Comparison of ENCODE assay signal across 28 mouse cellular contexts in the genomic region with DNA sequence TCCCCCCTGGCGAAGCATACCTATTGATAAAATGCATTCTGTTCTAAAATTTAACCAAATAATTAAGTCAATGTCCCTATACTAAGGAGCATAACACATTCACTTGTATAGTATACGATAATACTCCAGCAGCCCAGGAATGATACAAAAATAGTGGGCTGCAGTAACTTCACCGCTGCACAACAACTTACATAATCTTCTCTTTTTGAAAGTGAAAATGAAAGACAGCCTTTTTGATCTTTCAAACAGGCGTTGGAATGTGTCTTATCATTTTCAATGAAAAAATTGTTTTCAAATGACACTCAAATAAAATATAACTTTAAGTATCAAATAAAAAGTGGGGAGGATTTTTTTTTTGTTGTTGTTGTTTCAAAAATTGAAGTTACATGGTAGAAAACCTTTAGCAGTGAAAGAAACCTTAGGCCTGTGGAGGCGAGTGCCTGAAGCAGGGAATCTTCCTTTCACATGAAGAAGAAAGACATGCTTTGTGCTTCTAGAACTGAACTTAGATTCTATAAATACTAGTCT.
DNase-seq lines count a peak whose midpoint lies in the region; TF ChIP-seq lines count a peak whose summit lies in the region.
"Had no signal": no experiment of that assay in that cellular context is flagged by ENCODE, and none has a peak within 500 bp of the region (broad histone marks: within the 10 kb centered on the region; RNA-seq: fewer than 3 reads in every experiment).

No protein-coding gene starts in this region.

- no peaks in the 10 kb centered on the region for H3K79me2 ChIP-seq in CH12.LX (replicated peaks; ENCODE audit: control insufficient read depth, extremely low read depth, insufficient read depth, poor library complexity, severe bottlenecking)

- no peak for TF ChIP-seq POLR2A in CH12.LX (IDR thresholded peaks at IDR 0.05; ENCODE audit: low read depth, low read length)
- no peak for TF ChIP-seq POLR2A in thymus, adult 2 months (IDR thresholded peaks at IDR 0.05; ENCODE audit: control insufficient read depth, extremely low read depth, insufficient read depth, low read length, poor library complexity)

- TF ChIP-seq RAD21 in CH12.LX (IDR thresholded peaks at IDR 0.05; ENCODE audit: low read depth, low read length): no peak

- WGBS in thymus, adult 2 months: 30% methylated on average over 5 of the region's 5 CpGs

- in situ Hi-C loops in CH12.LX (cut with MboI; ENCODE audit: low pct_ligation_motif_present, low pct_unique_long_range_greater_than_20kb, low sequenced_read_pairs): no loop called here

- no peak overlapping the region for H3K27ac ChIP-seq in CH12.LX (ENCODE audit: insufficient read depth, low read depth)
- no peak overlapping the region for H3K27ac ChIP-seq in thymus, adult 2 months (ENCODE audit: control insufficient read depth, insufficient read depth, low read length)
- H3K27ac ChIP-seq: embryonic facial prominence, embryonic 10.5 days; embryonic facial prominence, embryonic 13.5 days; forebrain, embryonic 12.5 days; forebrain, embryonic 15.5 days; heart, embryonic 15.5 days; hindbrain, embryonic 10.5 days; hindbrain, embryonic 14.5 days; hindbrain, postnatal 0 days; intestine, embryonic 15.5 days had no signal

- no peaks in the 10 kb centered on the region for H3K27me3 ChIP-seq in CH12.LX (replicated peaks)
- H3K27me3 ChIP-seq in thymus, adult 2 months (ENCODE audit: control insufficient read depth, insufficient read depth, low read length): no peaks in the 10 kb centered on the region
- H3K27me3 ChIP-seq: embryonic facial prominence, embryonic 13.5 days; forebrain, embryonic 12.5 days; forebrain, embryonic 15.5 days; heart, embryonic 12.5 days; heart, embryonic 15.5 days; intestine, embryonic 15.5 days had no signal

- no peaks in the 10 kb centered on the region for H3K9me3 ChIP-seq in CH12.LX (replicated peaks; ENCODE audit: low read length)
- H3K9me3 ChIP-seq: embryonic facial prominence, embryonic 10.5 days; embryonic facial prominence, embryonic 13.5 days; forebrain, embryonic 12.5 days; forebrain, embryonic 15.5 days; heart, embryonic 12.5 days; heart, embryonic 15.5 days; hindbrain, embryonic 10.5 days; intestine, embryonic 15.5 days had no signal

- H3K9ac ChIP-seq in CH12.LX (ENCODE audit: insufficient read depth, low read depth): peak overlapping the region; percentile 65
- H3K9ac ChIP-seq: embryonic facial prominence, embryonic 13.5 days; forebrain, embryonic 12.5 days; forebrain, embryonic 15.5 days; heart, embryonic 12.5 days; heart, embryonic 15.5 days; hindbrain, embryonic 14.5 days; intestine, embryonic 15.5 days had no signal

- no peak overlapping the region for H3K4me3 ChIP-seq in CH12.LX (replicated peaks in 1 of 3; ENCODE audit: low read depth in 2 of 3, low read length in 2 of 3, poor library complexity in 1 of 3)
- no peak overlapping the region for H3K4me3 ChIP-seq in thymus, adult 2 months (ENCODE audit: control insufficient read depth, insufficient read depth, low read length)
- H3K4me3 ChIP-seq: embryonic facial prominence, embryonic 10.5 days; embryonic facial prominence, embryonic 13.5 days; erythroblast, embryonic 14.5 days; forebrain, embryonic 12.5 days; forebrain, embryonic 15.5 days; heart, embryonic 12.5 days; heart, embryonic 15.5 days; hindbrain, embryonic 10.5 days; intestine, embryonic 15.5 days had no signal

- no peak for TF ChIP-seq CTCF in CH12.LX (conservative IDR thresholded peaks at IDR 0.05 in 1 of 2, IDR thresholded peaks at IDR 0.05 in 1 of 2; ENCODE audit: low read depth in 2 of 2, low read length in 2 of 2)
- no peak for TF ChIP-seq CTCF in thymus, adult 2 months (IDR thresholded peaks at IDR 0.05; ENCODE audit: borderline replicate concordance, control insufficient read depth, extremely low read depth, insufficient read depth, low read length, poor library complexity)

- peak overlapping the region; percentile 61 for H3K4me2 ChIP-seq in CH12.LX (ENCODE audit: insufficient read depth, low read depth, poor library complexity, severe bottlenecking)
- H3K4me2 ChIP-seq: embryonic facial prominence, embryonic 13.5 days; forebrain, embryonic 12.5 days; forebrain, embryonic 15.5 days; heart, embryonic 12.5 days; heart, embryonic 15.5 days; hindbrain, embryonic 14.5 days; intestine, embryonic 15.5 days had no signal

- peak; percentile 46 for DNase-seq in CD4-positive helper T cell, adult 2 months (ENCODE audit: low read depth, low spot score)
- DNase-seq in CH12.LX (ENCODE audit: extremely low read depth): no peak
- peak; percentile 55 for DNase-seq in induced T-regulatory cell, adult 2 months (ENCODE audit: low read depth)
- DNase-seq in naive thymus-derived CD4-positive, alpha-beta T cell, adult 2 months (ENCODE audit: low read depth): peak; percentile 58
- no peak for DNase-seq in T-cell, adult 2 months (ENCODE audit: low spot score)
- no peak for DNase-seq in embryo, embryonic 9.5 days (ENCODE audit: extremely low spot score)
- no peak for DNase-seq in thymus, adult 2 months
- DNase-seq: adrenal gland, adult 2 months; adrenal gland, postnatal 25 days; cerebellum, adult 11-12 months; cerebellum, adult 8-10 months; cerebellum, postnatal 10 days; gastrocnemius, postnatal 25 days; heart, adult 18-20 months; heart, postnatal 10 days; heart, postnatal 36 days; kidney, adult 11 months had no signal

- H3K36me3 ChIP-seq in CH12.LX (replicated peaks in 1 of 2; ENCODE audit: control insufficient read depth in 1 of 2, insufficient read depth in 1 of 2, low read length in 1 of 2): peaks cover 0 to 11% of the 10 kb centered on the region in 2 experiments
- no peaks in the 10 kb centered on the region for H3K36me3 ChIP-seq in thymus, adult 2 months (ENCODE audit: control insufficient read depth, insufficient read depth, low read length)
- H3K36me3 ChIP-seq: embryonic facial prominence, embryonic 10.5 days; embryonic facial prominence, embryonic 13.5 days; forebrain, embryonic 12.5 days; forebrain, embryonic 15.5 days; heart, embryonic 12.5 days; heart, embryonic 15.5 days; hindbrain, embryonic 10.5 days; intestine, embryonic 15.5 days had no signal

- no peak for TF ChIP-seq EP300 in CH12.LX (IDR thresholded peaks at IDR 0.05; ENCODE audit: low read length)

- dilution Hi-C loops in CH12.LX (cut with MboI; ENCODE audit: extremely low pct_ligation_motif_present, extremely low pct_unique_long_range_greater_than_20kb, low sequenced_read_pairs): no loop called here

- peaks cover 2 to 6% of the 10 kb centered on the region in 2 experiments; a peak in 2 of 4 replicates for H3K4me1 ChIP-seq in CH12.LX (ENCODE audit: control insufficient read depth in 1 of 2, insufficient read depth in 2 of 2)
- no peaks in the 10 kb centered on the region; the same call in 1 of the 2 replicates for H3K4me1 ChIP-seq in thymus, adult 2 months (replicated peaks; ENCODE audit: control insufficient read depth, insufficient read depth, low read length)
- H3K4me1 ChIP-seq: embryonic facial prominence, embryonic 10.5 days; embryonic facial prominence, embryonic 13.5 days; forebrain, embryonic 12.5 days; forebrain, embryonic 15.5 days; heart, embryonic 12.5 days; heart, embryonic 15.5 days; hindbrain, embryonic 10.5 days; intestine, embryonic 15.5 days had no signal

TF ChIP-seq in CH12.LX, 34 proteins besides CTCF, POLR2A, EP300 and RAD21:
- no peak for TF ChIP-seq RCOR1 (conservative IDR thresholded peaks at IDR 0.05; ENCODE audit: low read depth, low read length)
- TF ChIP-seq IRF4 (IDR thresholded peaks at IDR 0.05; ENCODE audit: low read depth, low read length): 0 out of 2 replicates have a peak, but pooled peaks have one; percentile 24

Comparison
In these comparisons a context has a peak if more than half of its experiments do, and no peak if none do; other contexts are left out.
1. DNase-seq: peak in CD4-positive helper T cell, adult 2 months (single experiment), induced T-regulatory cell, adult 2 months (single experiment) and naive thymus-derived CD4-positive, alpha-beta T cell, adult 2 months (single experiment); none in CH12.LX (single experiment), T-cell, adult 2 months (single experiment), embryo, embryonic 9.5 days (single experiment) and thymus, adult 2 months (single experiment).